Mouse (Mus musculus): ENCODE measurements around the gene Wnt7a. TPM values are rescaled to one million over a fixed set of nuclear protein-coding genes. Genes with fewer than 3 reads are reported as not detected.

Gene Wnt7a
- polyA plus RNA-seq, 1 experiment from 2014 or later, result 2.5 TPM

GRCm38 (mm10) chr6:91359672-91360370 lies 51.3 kb downstream of the Wnt7a start:
- Histone ChIP-seq H3K4me2 (ENCODE audit: low read depth, severe bottlenecking) (no peak overlapping the region), H3K27me3 (ENCODE audit: control insufficient read depth, insufficient read depth, low read length) (no peaks in the 10 kb centered on the region), H3K4me1 (ENCODE audit: control insufficient read depth, insufficient read depth, low read length) (no peaks in the 10 kb centered on the region), H3K4me3 (ENCODE audit: low read depth, low read length) (no peak overlapping the region), H3K27ac (replicated peaks; ENCODE audit: low read depth, low read length) (no peak overlapping the region), H3K36me3 (ENCODE audit: control insufficient read depth, insufficient read depth, low read length) (no peaks in the 10 kb centered on the region), H3K9me3 (ENCODE audit: control insufficient read depth, low read length) (no peaks in the 10 kb centered on the region), H3K9ac (ENCODE audit: low read length) (no peak overlapping the region)
- DNase-seq (ENCODE audit: low spot score) (no peak), ATAC-seq (ENCODE audit: insufficient number of reproducible peaks, low FRiP score, low TSS enrichment, low read depth) (no peak)
- 83% methylated on average over 7 of the region's 7 CpGs for WGBS

- H3K4me1 ChIP-seq (ENCODE audit: control insufficient read depth, insufficient read depth, low read length), result no peaks in the 10 kb centered on the region
- no peak overlapping the region for H3K9ac ChIP-seq (ENCODE audit: low read length)
- no peak overlapping the region for H3K4me3 ChIP-seq (ENCODE audit: low read depth, low read length)
- H3K27ac ChIP-seq (replicated peaks; ENCODE audit: low read depth, low read length), result no peak overlapping the region
- H3K27me3 ChIP-seq (ENCODE audit: control insufficient read depth, insufficient read depth, low read length), result no peaks in the 10 kb centered on the region
- H3K9me3 ChIP-seq (ENCODE audit: control insufficient read depth, low read length), result no peaks in the 10 kb centered on the region
- WGBS, result 81% methylated on average over 6 of the region's 6 CpGs
- DNase-seq (ENCODE audit: low spot score) (no peak), ATAC-seq (ENCODE audit: insufficient number of reproducible peaks, low FRiP score, low TSS enrichment, low read depth) (no peak)
- H3K4me2 ChIP-seq (ENCODE audit: low read depth, severe bottlenecking), result no peak overlapping the region
- no peaks in the 10 kb centered on the region for H3K36me3 ChIP-seq (ENCODE audit: control insufficient read depth, insufficient read depth, low read length)
Measured at GRCm38 (mm10) chr6:91358866-91359656, 52.1 kb downstream of the Wnt7a start.

- Histone ChIP-seq H3K4me1 (ENCODE audit: control insufficient read depth, insufficient read depth, low read length) (no peaks in the 10 kb centered on the region), H3K9ac (ENCODE audit: low read length) (no peak overlapping the region), H3K36me3 (ENCODE audit: control insufficient read depth, insufficient read depth, low read length) (no peaks in the 10 kb centered on the region), H3K27me3 (ENCODE audit: control insufficient read depth, insufficient read depth, low read length) (no peaks in the 10 kb centered on the region), H3K4me3 (ENCODE audit: low read depth, low read length) (no peak overlapping the region), H3K4me2 (ENCODE audit: low read depth, severe bottlenecking) (no peak overlapping the region), H3K9me3 (ENCODE audit: control insufficient read depth, low read length) (no peaks in the 10 kb centered on the region), H3K27ac (replicated peaks; ENCODE audit: low read depth, low read length) (no peak overlapping the region)
- DNase-seq (ENCODE audit: low spot score), result no peak
- ATAC-seq (ENCODE audit: insufficient number of reproducible peaks, low FRiP score, low TSS enrichment, low read depth), result no peak
- WGBS, result 62% methylated on average over 2 of the region's 2 CpGs
Measured at GRCm38 (mm10) chr6:91358394-91358793, 52.8 kb downstream of the Wnt7a start.

- DNase-seq (ENCODE audit: low spot score) (no peak), ATAC-seq (ENCODE audit: insufficient number of reproducible peaks, low FRiP score, low TSS enrichment, low read depth) (no peak)
- 71% methylated on average over 13 of the region's 13 CpGs for WGBS
- H3K9me3 ChIP-seq (ENCODE audit: control insufficient read depth, low read length), result no peaks in the 10 kb centered on the region
- no peak overlapping the region for H3K4me3 ChIP-seq (ENCODE audit: low read depth, low read length)
- no peaks in the 10 kb centered on the region for H3K36me3 ChIP-seq (ENCODE audit: control insufficient read depth, insufficient read depth, low read length)
- H3K27ac ChIP-seq (replicated peaks; ENCODE audit: low read depth, low read length), result no peak overlapping the region
- no peak overlapping the region for H3K9ac ChIP-seq (ENCODE audit: low read length)
- H3K4me2 ChIP-seq (ENCODE audit: low read depth, severe bottlenecking), result no peak overlapping the region
- H3K27me3 ChIP-seq (ENCODE audit: control insufficient read depth, insufficient read depth, low read length), result no peaks in the 10 kb centered on the region
- H3K4me1 ChIP-seq (ENCODE audit: control insufficient read depth, insufficient read depth, low read length), result no peaks in the 10 kb centered on the region
Measured at GRCm38 (mm10) chr6:91357238-91357876, 53.8 kb downstream of the Wnt7a start.

- Histone ChIP-seq H3K4me3 (ENCODE audit: low read depth, low read length) (no peak overlapping the region), H3K27ac (replicated peaks; ENCODE audit: low read depth, low read length) (no peak overlapping the region), H3K4me1 (ENCODE audit: control insufficient read depth, insufficient read depth, low read length) (no peaks in the 10 kb centered on the region; the same call in 1 of the 2 replicates), H3K27me3 (ENCODE audit: control insufficient read depth, insufficient read depth, low read length) (no peaks in the 10 kb centered on the region), H3K9me3 (ENCODE audit: control insufficient read depth, low read length) (no peaks in the 10 kb centered on the region), H3K36me3 (ENCODE audit: control insufficient read depth, insufficient read depth, low read length) (no peaks in the 10 kb centered on the region), H3K4me2 (ENCODE audit: low read depth, severe bottlenecking) (no peak overlapping the region), H3K9ac (ENCODE audit: low read length) (no peak overlapping the region)
- ATAC-seq (ENCODE audit: insufficient number of reproducible peaks, low FRiP score, low TSS enrichment, low read depth), result no peak
- 47% methylated on average over 9 of the region's 9 CpGs for WGBS
- DNase-seq (ENCODE audit: low spot score), result no peak
Measured at GRCm38 (mm10) chr6:91349620-91350019, 61.5 kb downstream of the Wnt7a start.

- Histone ChIP-seq H3K36me3 (ENCODE audit: control insufficient read depth, insufficient read depth, low read length) (no peaks in the 10 kb centered on the region), H3K4me2 (ENCODE audit: low read depth, severe bottlenecking) (no peak overlapping the region), H3K27me3 (ENCODE audit: control insufficient read depth, insufficient read depth, low read length) (no peaks in the 10 kb centered on the region), H3K9ac (ENCODE audit: low read length) (no peak overlapping the region), H3K4me1 (ENCODE audit: control insufficient read depth, insufficient read depth, low read length) (no peaks in the 10 kb centered on the region; the same call in 1 of the 2 replicates), H3K27ac (replicated peaks; ENCODE audit: low read depth, low read length) (no peak overlapping the region), H3K9me3 (ENCODE audit: control insufficient read depth, low read length) (no peaks in the 10 kb centered on the region), H3K4me3 (ENCODE audit: low read depth, low read length) (no peak overlapping the region)
- no peak for ATAC-seq (ENCODE audit: insufficient number of reproducible peaks, low FRiP score, low TSS enrichment, low read depth)
- WGBS, result 24% methylated on average over 7 of the region's 7 CpGs
- DNase-seq (ENCODE audit: low spot score), result no peak
Measured at GRCm38 (mm10) chr6:91347721-91348120, 63.4 kb downstream of the Wnt7a start.

- Histone ChIP-seq H3K27me3 (ENCODE audit: control insufficient read depth, insufficient read depth, low read length) (no peaks in the 10 kb centered on the region), H3K9ac (ENCODE audit: low read length) (no peak overlapping the region)
- no peak for ATAC-seq (ENCODE audit: insufficient number of reproducible peaks, low FRiP score, low TSS enrichment, low read depth)
Measured at GRCm38 (mm10) chr6:91346906-91347156, 64.3 kb downstream of the Wnt7a start.

GRCm38 (mm10) chr6:91346071-91346905 lies 64.9 kb downstream of the Wnt7a start:
- H3K27ac ChIP-seq (replicated peaks; ENCODE audit: low read depth, low read length), result no peak overlapping the region
- H3K4me2 ChIP-seq (ENCODE audit: low read depth, severe bottlenecking), result no peak overlapping the region
- no peaks in the 10 kb centered on the region; the same call in 1 of the 2 replicates for H3K4me1 ChIP-seq (ENCODE audit: control insufficient read depth, insufficient read depth, low read length)
- no peaks in the 10 kb centered on the region for H3K27me3 ChIP-seq (ENCODE audit: control insufficient read depth, insufficient read depth, low read length)
- H3K9ac ChIP-seq (ENCODE audit: low read length), result no peak overlapping the region
- H3K9me3 ChIP-seq (ENCODE audit: control insufficient read depth, low read length), result no peaks in the 10 kb centered on the region
- DNase-seq (ENCODE audit: low spot score) (no peak), ATAC-seq (ENCODE audit: insufficient number of reproducible peaks, low FRiP score, low TSS enrichment, low read depth) (no peak)
- no peaks in the 10 kb centered on the region for H3K36me3 ChIP-seq (ENCODE audit: control insufficient read depth, insufficient read depth, low read length)
- no peak overlapping the region for H3K4me3 ChIP-seq (ENCODE audit: low read depth, low read length)
- 39% methylated on average over 10 of the region's 10 CpGs for WGBS

More at GRCm38 (mm10) chr6:91346906-91347156, 64.3 kb downstream of the Wnt7a start:
- no peak overlapping the region for H3K4me2 ChIP-seq (ENCODE audit: low read depth, severe bottlenecking)
- no peak for DNase-seq (ENCODE audit: low spot score)
- no peaks in the 10 kb centered on the region; the same call in 1 of the 2 replicates for H3K4me1 ChIP-seq (ENCODE audit: control insufficient read depth, insufficient read depth, low read length)
- WGBS, result 32% methylated on average over 3 of the region's 3 CpGs
- H3K4me3 ChIP-seq (ENCODE audit: low read depth, low read length), result no peak overlapping the region
- no peaks in the 10 kb centered on the region for H3K36me3 ChIP-seq (ENCODE audit: control insufficient read depth, insufficient read depth, low read length)
- H3K9me3 ChIP-seq (ENCODE audit: control insufficient read depth, low read length), result no peaks in the 10 kb centered on the region
- H3K27ac ChIP-seq (replicated peaks; ENCODE audit: low read depth, low read length), result no peak overlapping the region

Data from limb, embryonic 11.5 days (tissue).